Comparison of ENCODE assay signal across 8 mouse cellular contexts in genomic region chr6:114697646-114698490, GRCm38 (mm10). TPM values are rescaled to one million over a fixed set of nuclear protein-coding genes. Genes with fewer than 3 reads are reported as not detected.
A peak's percentile ranks its signal among the peaks of the same experiment; 100 is the strongest.
DNase-seq lines count a peak whose midpoint lies in the region; ATAC-seq and TF ChIP-seq lines count a peak whose summit lies in the region.

No protein-coding gene starts in this region.

- H3K27me3 ChIP-seq in limb, embryonic 13.5 days, result no peaks in the 10 kb centered on the region
- H3K27me3 ChIP-seq in stomach, embryonic 15.5 days (replicated peaks), result no peaks in the 10 kb centered on the region

- intact Hi-C loops in gastrocnemius, adult 2 months (cut with DNase I), result loop anchor here (2.0 to 10.0 kb wide), 3 partner anchors 235 to 353 kb away; no protein-coding TSS in a partner anchor

- ATAC-seq in limb, embryonic 13.5 days (ENCODE audit: low FRiP score, low read depth), result peak; percentile 48
- peak; percentile 27; the same call in 1 of the 2 replicates for ATAC-seq in stomach, embryonic 15.5 days (ENCODE audit: insufficient read depth, low FRiP score, low read depth)

- peaks cover 7% of the 10 kb centered on the region for H3K36me3 ChIP-seq in limb, embryonic 13.5 days
- 0 out of 2 replicates have a peak, but pooled peaks cover 3% of the 10 kb centered on the region for H3K36me3 ChIP-seq in stomach, embryonic 15.5 days

- DNase-seq in ovary, postnatal 10 days (ENCODE audit: low spot score), result peak; percentile 56
- DNase-seq in ovary, adult 18-20 months (ENCODE audit: low spot score), result no peak
- DNase-seq in cerebellum, postnatal 14 days, result peak; percentile 83 to 91
- DNase-seq in gastrocnemius, adult 2 months, result peak; percentile 77
- peak; percentile 29 for DNase-seq in kidney, adult 11 months
- DNase-seq in naive thymus-derived CD4-positive, alpha-beta T cell, adult 2 months (ENCODE audit: low read depth), result peak; percentile 77

- no peak overlapping the region for H3K9ac ChIP-seq in limb, embryonic 13.5 days
- no peak overlapping the region for H3K9ac ChIP-seq in stomach, embryonic 15.5 days

- no peaks in the 10 kb centered on the region for H3K9me3 ChIP-seq in limb, embryonic 13.5 days
- H3K9me3 ChIP-seq in stomach, embryonic 15.5 days, result no peaks in the 10 kb centered on the region

- WGBS in limb, embryonic 13.5 days, result 46% methylated on average over 9 of the region's 9 CpGs
- 46% methylated on average over 9 of the region's 9 CpGs for WGBS in stomach, embryonic 15.5 days

- H3K4me2 ChIP-seq in limb, embryonic 13.5 days (replicated peaks), result no peak overlapping the region
- H3K4me2 ChIP-seq in stomach, embryonic 15.5 days, result no peak overlapping the region

- H3K4me3 ChIP-seq in gastrocnemius, adult 2 months, result no peak overlapping the region
- H3K4me3 ChIP-seq in limb, embryonic 13.5 days, result no peak overlapping the region
- no peak overlapping the region for H3K4me3 ChIP-seq in stomach, embryonic 15.5 days (replicated peaks)

- no peak overlapping the region for H3K27ac ChIP-seq in gastrocnemius, adult 2 months
- H3K27ac ChIP-seq in limb, embryonic 13.5 days, result no peak overlapping the region
- H3K27ac ChIP-seq in stomach, embryonic 15.5 days, result no peak overlapping the region

- peak; percentile 84 for TF ChIP-seq CTCF in gastrocnemius, adult 2 months (IDR thresholded peaks at IDR 0.05)

- no peaks in the 10 kb centered on the region for H3K4me1 ChIP-seq in limb, embryonic 13.5 days
- H3K4me1 ChIP-seq in stomach, embryonic 15.5 days, result no peaks in the 10 kb centered on the region

RNA-seq across cellular contexts. Expression of gene Atg7, which starts 55.0 kb away (rescaled TPM):
- total RNA-seq in gastrocnemius, adult 2 months (2021), result 10 to 100 TPM in 1 of 2 experiments, 1 to 10 TPM in 1; 9.6 to 11.5 TPM
- polyA plus RNA-seq in limb, embryonic 13.5 days (2015; fragmentation: Nextera tagmentation; extraction: Ambion mirVana), result 18.7 and 18.8 TPM in 2 replicates
- 18.4 and 20.7 TPM in 2 replicates for polyA plus RNA-seq in stomach, embryonic 15.5 days (2015; fragmentation: Nextera tagmentation; extraction: Ambion mirVana)
